Mouse (Mus musculus) liver, adult 2 months (tissue): ENCODE measurements around the gene Tmem268. TPM values are rescaled to one million over a fixed set of nuclear protein-coding genes. Genes with fewer than 3 reads are reported as not detected.

Experiments used
- DNase-seq: peaks from one replicate; pipeline ENCODE4 v3.0.0-alpha.2; 2011; ENCODE audit warnings: low read depth, low spot score; ENCODE audit errors: extremely low read depth
- H3K27ac ChIP-seq: fragments of 200-500 bp; replicated peaks from 2 replicates; pipeline ENCODE4 v1.5.1; 2012; ENCODE audit warnings: low read depth, mild to moderate bottlenecking, control low read depth, inconsistent platforms, low read length; ENCODE audit not compliant: insufficient read depth
- H3K27me3 ChIP-seq: fragments of 200-500 bp; 2 replicates; pipeline ENCODE4 v1.6.1; 2012; ENCODE audit warnings: mild to moderate bottlenecking, moderate library complexity, low read length, inconsistent platforms; ENCODE audit not compliant: control insufficient read depth, insufficient read depth
- H3K36me3 ChIP-seq: fragments of 200-500 bp; 2 replicates; pipeline ENCODE4 v1.6.1; 2012; ENCODE audit warnings: low read length, inconsistent platforms; ENCODE audit not compliant: control insufficient read depth, insufficient read depth
- H3K4me1 ChIP-seq: fragments of 200-500 bp; 2 replicates; pipeline ENCODE4 v1.6.1; 2011; ENCODE audit warnings: low read length; ENCODE audit not compliant: control insufficient read depth, insufficient read depth
- H3K4me3 ChIP-seq: fragments of 200-500 bp; 2 replicates; pipeline ENCODE4 v1.5.1; 2011; ENCODE audit warnings: low read depth, mild to moderate bottlenecking, control low read depth, low read length, moderate library complexity; ENCODE audit not compliant: insufficient read depth
- H3K79me2 ChIP-seq: fragments of 200-500 bp; 2 replicates; pipeline ENCODE4 v1.6.1; 2012; ENCODE audit warnings: inconsistent platforms, mild to moderate bottlenecking, low read length, moderate library complexity; ENCODE audit not compliant: control insufficient read depth, insufficient read depth
- H3K9ac ChIP-seq: fragments of 200-500 bp; 2 replicates; pipeline ENCODE4 v1.6.1; 2012; ENCODE audit warnings: low read depth, mild to moderate bottlenecking, control low read depth, inconsistent platforms, low read length
- CTCF ChIP-seq: fragments of 200-500 bp; IDR thresholded peaks from 2 replicates; pipeline ENCODE4 v1.5.1; 2011; ENCODE audit warnings: low read depth, low read length, control low read depth
- POLR2A ChIP-seq: fragments of 200-500 bp; IDR thresholded peaks from 2 replicates; pipeline ENCODE4 v1.6.1; 2011; ENCODE audit warnings: low read length, control low read depth; ENCODE audit not compliant: insufficient read depth; ENCODE audit errors: extremely low read depth
- WGBS: fragments of 180-500 bp; shearing (Covaris S2); methylation state at CpG from one replicate; pipeline ENCODE4 v1.1.7; 2018; 5-methylcytosine and 5-hydroxymethylcytosine counted together
- polyA plus RNA-seq: library from polyadenylated mRNA; depleted of rRNA; stranded (reverse); fragments of >200 nt; gene quantifications from 2 replicates; pipeline ENCODE4 v1.2.3, GENCODE M21; 2012
- total RNA-seq: library from RNA; depleted of rRNA; stranded (reverse); fragments of >200 nt; gene quantifications from 2 replicates; pipeline ENCODE4 v1.2.3, GENCODE M21; 2014

Gene Tmem268
- total and polyA plus RNA-seq, 2 experiments, result 2.9 to 4.7 TPM

- DNase-seq, result no peak
- Histone ChIP-seq H3K4me1 (peaks cover 36% of the 10 kb centered on the region), H3K27ac (peak overlapping the region; percentile 47), H3K27me3 (no peaks in the 10 kb centered on the region), H3K36me3 (peaks cover 9% of the 10 kb centered on the region), H3K4me3 (no peak overlapping the region), H3K79me2 (no peaks in the 10 kb centered on the region), H3K9ac (0 out of 2 replicates have a peak overlapping the region, but pooled peaks have one; percentile 24)
- 49% methylated on average over 16 of the region's 16 CpGs for WGBS
- TF ChIP-seq CTCF (no peak), POLR2A (no peak)
Observed at GRCm38 (mm10) chr4:63557124-63558059, 1.2 kb upstream of the Tmem268 start.

DNA sequence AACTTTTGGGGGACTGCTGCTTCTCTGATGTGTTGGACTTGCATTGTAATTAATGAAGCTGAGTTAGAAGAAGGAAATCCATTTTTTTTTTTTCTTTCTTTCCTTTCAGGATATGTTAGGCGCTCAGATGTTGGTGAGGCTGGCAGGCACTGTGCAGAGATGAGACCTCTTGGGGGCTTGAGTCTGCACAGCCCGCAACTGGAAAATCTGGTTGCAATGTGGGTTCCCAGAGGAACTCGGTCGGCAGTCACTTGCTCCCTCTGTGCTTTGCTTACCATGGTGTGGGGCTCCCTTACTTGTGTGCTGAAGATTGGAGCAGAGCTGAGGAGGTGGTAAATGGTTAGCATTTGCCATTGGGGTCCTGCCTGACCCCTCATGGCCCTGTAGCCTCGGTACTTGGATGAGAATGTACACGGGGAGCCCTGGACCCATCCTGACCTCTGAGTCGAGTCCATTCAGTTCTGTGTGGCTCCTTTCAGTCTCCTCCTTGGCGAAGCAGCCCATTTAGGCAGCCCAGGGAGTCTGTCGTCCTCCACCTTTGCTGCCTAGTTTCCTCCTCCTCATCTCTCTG, 631 bp downstream of the Tmem268 start:
- peak overlapping the region; percentile 82 for H3K9ac ChIP-seq
- H3K79me2 ChIP-seq, result no peaks in the 10 kb centered on the region
- 48% methylated on average over 9 of the region's 9 CpGs for WGBS
- peak overlapping the region; percentile 67 for H3K4me3 ChIP-seq
- H3K27ac ChIP-seq, result peak overlapping the region; percentile 59
- peaks cover 30% of the 10 kb centered on the region for H3K4me1 ChIP-seq
- no peaks in the 10 kb centered on the region for H3K36me3 ChIP-seq
- DNase-seq, result no peak
- no peak for TF ChIP-seq POLR2A
- no peak for TF ChIP-seq CTCF
- no peaks in the 10 kb centered on the region for H3K27me3 ChIP-seq

DNA sequence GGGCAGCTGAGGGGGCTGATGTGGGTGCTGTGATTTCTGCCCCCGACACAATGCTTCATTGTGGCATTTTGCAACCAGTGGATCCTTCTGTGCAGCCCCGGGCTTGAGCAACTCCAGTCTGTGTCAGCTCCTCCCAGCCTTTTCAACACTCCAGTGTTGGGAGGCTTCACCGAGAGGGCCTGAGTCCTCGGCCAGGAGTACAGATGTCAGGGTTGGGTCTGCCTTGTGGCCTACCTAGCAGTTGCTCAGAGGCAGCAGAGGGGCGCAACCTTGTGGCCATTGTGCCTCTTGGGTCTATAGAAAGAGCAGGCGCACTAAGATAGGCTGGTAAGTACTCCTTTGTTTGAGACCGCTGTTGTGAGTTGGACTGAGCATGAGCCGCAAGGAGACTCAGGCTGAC, 1.5 kb downstream of the Tmem268 start:
- Histone ChIP-seq H3K27ac (peak overlapping the region; percentile 22), H3K4me1 (peaks cover 26% of the 10 kb centered on the region), H3K27me3 (no peaks in the 10 kb centered on the region), H3K4me3 (peak overlapping the region; percentile 12; the same call in 1 of the 2 replicates), H3K79me2 (no peaks in the 10 kb centered on the region), H3K36me3 (no peaks in the 10 kb centered on the region), H3K9ac (0 out of 2 replicates have a peak overlapping the region, but pooled peaks have one; percentile 28)
- 56% methylated on average over 8 of the region's 8 CpGs for WGBS
- TF ChIP-seq CTCF (no peak), POLR2A (no peak)
- DNase-seq, result no peak

GRCm38 (mm10) chr4:63561861-63562675, 3.5 kb downstream of the Tmem268 start:
- Histone ChIP-seq H3K4me1 (peaks cover 24% of the 10 kb centered on the region), H3K36me3 (no peaks in the 10 kb centered on the region), H3K9ac (no peak overlapping the region), H3K4me3 (no peak overlapping the region), H3K79me2 (no peaks in the 10 kb centered on the region), H3K27me3 (no peaks in the 10 kb centered on the region), H3K27ac (peak overlapping the region; percentile 69)
- DNase-seq, result peak; percentile 95
- 28% methylated on average over 7 of the region's 7 CpGs for WGBS
- TF ChIP-seq POLR2A, result no peak
- no peak for TF ChIP-seq CTCF

DNA sequence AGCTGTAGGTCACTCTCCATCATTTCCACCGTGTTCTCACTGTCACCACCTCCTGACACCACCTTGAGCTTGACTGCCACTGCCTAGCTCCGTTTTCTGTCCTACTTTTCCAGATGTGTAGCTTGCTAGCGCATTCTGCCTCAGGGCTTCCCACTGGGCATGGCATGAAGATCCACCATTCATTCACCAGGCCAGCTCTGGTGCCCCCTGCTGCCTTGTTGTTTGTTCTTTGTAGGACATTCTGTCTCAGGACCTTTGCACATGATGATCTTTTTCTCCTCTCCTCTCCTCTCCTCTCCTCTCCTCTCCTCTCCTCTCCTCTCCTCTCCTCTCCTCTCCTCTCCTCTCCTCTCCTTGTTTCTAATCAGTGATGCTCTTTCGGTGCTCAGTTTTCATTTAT, 4.2 kb downstream of the Tmem268 start:
- DNase-seq, result no peak
- no peak overlapping the region for H3K9ac ChIP-seq
- 90% methylated on average over 4 of the region's 4 CpGs for WGBS
- H3K4me1 ChIP-seq, result peaks cover 18% of the 10 kb centered on the region
- H3K27me3 ChIP-seq, result no peaks in the 10 kb centered on the region
- no peaks in the 10 kb centered on the region for H3K36me3 ChIP-seq
- H3K27ac ChIP-seq, result no peak overlapping the region
- TF ChIP-seq CTCF, result 0 out of 2 replicates have a peak, but pooled peaks have one; percentile 10
- TF ChIP-seq POLR2A, result no peak
- no peak overlapping the region for H3K4me3 ChIP-seq
- H3K79me2 ChIP-seq, result no peaks in the 10 kb centered on the region
